Mouse (Mus musculus): ENCODE measurements around the gene Fhit.
"Not testable (repeated sequence)": the region's sequence is repeated elsewhere in the genome, so short reads cannot be mapped to it uniquely, and the experiment has no call there.

Fhit gene

GRCm38 (mm10) chr14:10917893-10918803 is 243.7 kb downstream of the Fhit start:
- DNase-seq (ENCODE audit: low spot score), result no peak

DNA sequence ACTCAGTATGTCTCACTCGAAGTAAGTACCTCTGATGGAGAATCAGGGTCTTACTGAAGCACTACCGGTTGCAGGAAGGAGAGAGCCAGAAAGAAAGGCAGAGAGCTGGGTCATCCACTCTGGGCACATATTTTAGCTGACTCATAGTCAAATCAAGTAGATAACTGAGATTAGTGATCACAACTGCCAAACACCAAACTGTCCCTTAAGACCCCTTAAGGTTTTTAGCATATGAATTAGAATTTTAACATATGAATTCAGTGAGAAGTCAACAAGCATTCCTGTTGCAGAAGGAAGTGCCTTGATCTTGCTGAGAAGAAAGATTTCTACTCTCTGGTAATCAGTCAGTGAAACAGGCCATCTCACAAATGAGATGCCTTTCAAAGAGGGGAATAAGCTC is 253.8 kb downstream of the Fhit start:
- DNase-seq (ENCODE audit: low spot score), result no peak

GRCm38 (mm10) chr14:10882759-10883158 is 279.1 kb downstream of the Fhit start:
- DNase-seq (ENCODE audit: low spot score), result no peak

GRCm38 (mm10) chr14:10880749-10881148 is 281.1 kb downstream of the Fhit start:
- DNase-seq (ENCODE audit: low spot score), result no peak

GRCm38 (mm10) chr14:10874595-10875372 is 287.1 kb downstream of the Fhit start:
- DNase-seq (ENCODE audit: low spot score), result no peak

GRCm38 (mm10) chr14:10857606-10858005 is 304.2 kb downstream of the Fhit start:
- no peak for DNase-seq (ENCODE audit: low spot score)

GRCm38 (mm10) chr14:10851936-10852335 is 309.9 kb downstream of the Fhit start:
- no peak for DNase-seq (ENCODE audit: low spot score)

DNA sequence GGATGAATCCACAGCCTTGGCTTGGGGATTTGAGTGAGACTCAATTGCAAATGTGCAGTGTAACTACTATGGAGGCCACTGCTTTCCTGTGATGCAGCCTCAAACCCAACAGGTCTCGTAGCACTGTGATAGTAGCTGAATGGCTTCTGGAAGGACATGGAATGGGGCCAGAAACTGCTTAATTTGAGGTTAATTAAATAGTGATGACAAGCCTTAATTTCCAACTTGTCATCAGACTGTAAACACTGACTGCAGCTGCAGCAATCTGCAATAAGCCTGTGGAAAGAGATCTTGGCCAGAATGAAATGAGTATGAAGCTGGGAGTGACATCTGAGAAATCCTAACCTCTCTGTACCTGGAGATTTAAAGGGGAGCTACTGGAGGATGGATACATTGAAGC is 325.8 kb downstream of the Fhit start:
- DNase-seq (ENCODE audit: low spot score), result no peak

- DNase-seq (ENCODE audit: low spot score), result no peak
Observed at GRCm38 (mm10) chr14:10824819-10825218, 337.0 kb downstream of the Fhit start.

DNA sequence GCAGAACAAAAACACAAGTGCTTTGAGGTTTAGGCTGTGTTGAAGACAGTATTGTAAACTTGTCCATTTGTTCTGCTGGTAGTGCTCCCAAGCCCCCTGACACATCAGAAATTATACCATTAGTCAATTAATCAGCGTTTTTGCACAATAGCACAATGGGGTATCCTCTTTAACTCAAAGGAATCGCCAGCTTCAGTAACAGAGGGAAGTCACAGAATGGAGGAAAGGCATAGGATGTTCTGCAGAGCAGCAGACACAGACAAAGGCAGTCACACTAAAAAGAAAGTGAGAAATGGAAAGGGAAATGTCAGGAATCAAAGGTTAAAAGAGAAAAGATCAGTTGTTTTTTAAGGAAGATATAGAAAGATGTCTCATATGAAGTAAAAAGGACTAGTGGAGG is 348.3 kb downstream of the Fhit start:
- no peak for DNase-seq (ENCODE audit: low spot score)

GRCm38 (mm10) chr14:10798489-10799180 is 363.2 kb downstream of the Fhit start:
- no peak for DNase-seq (ENCODE audit: low spot score)

- no peak for DNase-seq (ENCODE audit: low spot score)
Observed at GRCm38 (mm10) chr14:10797595-10797994, 364.2 kb downstream of the Fhit start.

GRCm38 (mm10) chr14:10795498-10796075 is 366.2 kb downstream of the Fhit start:
- no peak for DNase-seq (ENCODE audit: low spot score)

DNA sequence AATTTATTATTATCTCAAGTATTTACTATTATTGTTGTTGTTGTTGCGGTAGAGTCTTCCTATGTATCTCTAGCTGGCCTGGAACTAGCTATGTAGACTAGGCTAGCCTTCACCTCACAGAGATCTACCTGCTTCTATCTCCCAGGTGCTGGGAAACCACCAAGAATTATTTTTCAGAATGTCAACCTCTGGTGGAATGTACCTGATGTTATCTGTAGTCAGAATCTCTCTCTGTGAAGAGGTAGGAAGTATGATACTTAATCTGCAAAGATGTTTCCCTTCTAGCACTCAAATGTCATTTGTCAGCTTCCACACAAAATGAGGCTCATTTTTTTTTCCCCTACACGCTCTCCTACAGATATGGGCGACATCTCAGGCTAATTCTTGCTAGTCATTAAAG is 377.9 kb downstream of the Fhit start:
- DNase-seq (ENCODE audit: low spot score), result no peak

- no peak for DNase-seq (ENCODE audit: low spot score)
Observed at GRCm38 (mm10) chr14:10778721-10779120, 383.1 kb downstream of the Fhit start.

DNA sequence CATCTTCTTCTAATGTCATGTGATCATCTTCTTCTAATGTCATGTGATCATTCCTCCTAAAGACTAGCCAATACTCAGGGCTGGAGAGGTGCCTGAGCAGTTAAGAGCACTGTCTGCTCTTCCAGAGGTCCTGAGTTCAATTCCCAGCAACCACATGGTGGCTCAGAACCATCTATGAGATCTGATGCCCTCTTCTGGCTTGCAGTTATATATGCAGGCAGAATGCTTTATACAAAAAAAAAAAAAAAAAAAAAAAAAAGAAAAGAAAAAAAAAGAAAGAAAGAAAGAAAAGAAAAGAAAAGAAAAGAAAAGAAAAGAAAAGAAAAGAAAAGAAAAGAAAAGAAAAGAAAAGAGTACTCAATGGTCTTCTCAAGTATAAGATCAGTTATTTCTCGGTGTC is 407.0 kb downstream of the Fhit start:
- not testable (repeated sequence) for DNase-seq (ENCODE audit: low spot score)

GRCm38 (mm10) chr14:10738076-10738475 is 423.8 kb downstream of the Fhit start:
- no peak for DNase-seq (ENCODE audit: low spot score)

DNA sequence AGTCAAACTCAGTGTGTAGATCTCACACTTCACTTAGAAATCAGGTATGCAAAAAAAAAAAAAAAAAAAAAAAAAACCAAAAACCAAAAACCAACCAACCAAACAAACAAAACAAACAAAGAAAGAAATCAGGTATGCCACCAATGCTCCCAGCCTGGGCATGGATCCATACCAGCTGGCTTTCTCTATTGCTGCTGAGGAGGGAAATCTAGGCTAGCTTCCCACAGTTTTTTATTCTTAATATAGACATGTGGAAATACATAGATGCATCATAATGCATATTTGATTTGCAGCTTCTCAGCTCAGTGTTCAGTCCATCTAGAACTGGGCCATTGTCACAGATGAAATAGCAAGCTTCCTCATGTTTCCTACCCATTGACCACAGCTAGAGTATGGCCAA is 439.3 kb downstream of the Fhit start:
- no peak for DNase-seq (ENCODE audit: low spot score)

DNA sequence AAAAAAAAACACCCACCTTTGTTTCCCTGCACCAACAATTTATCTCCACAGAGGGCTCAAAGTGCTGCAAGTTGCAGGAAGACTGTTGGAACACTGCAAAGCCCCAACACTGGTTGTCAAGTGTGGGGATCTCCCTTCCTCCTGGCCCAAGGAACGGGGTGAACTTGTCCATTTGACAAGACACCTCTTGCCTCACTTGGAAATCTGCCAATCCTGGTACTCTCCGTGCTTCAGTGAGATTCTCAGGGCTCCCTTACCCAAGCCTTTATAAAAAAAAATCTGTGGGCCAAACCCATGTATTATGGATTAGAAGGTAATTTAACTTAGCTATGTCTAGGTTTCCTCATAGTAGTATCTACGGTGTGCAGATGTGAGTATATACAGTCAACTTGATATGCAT is 448.9 kb downstream of the Fhit start:
- DNase-seq (ENCODE audit: low spot score), result no peak

GRCm38 (mm10) chr14:10712522-10712881 is 449.3 kb downstream of the Fhit start:
- DNase-seq (ENCODE audit: low spot score), result no peak

GRCm38 (mm10) chr14:10711841-10712521 is 449.9 kb downstream of the Fhit start:
- no peak for DNase-seq (ENCODE audit: low spot score)
